Mouse (Mus musculus) fibroblast of lung, adult 2 months (primary cell): ENCODE results near the gene Gm17949.
"Not testable (repeated sequence)": the region's sequence is repeated elsewhere in the genome, so short reads cannot be mapped to it uniquely, and the experiment has no call there.

Source experiments
- DNase-seq: peaks from one replicate; pipeline ENCODE4 v3.0.0-alpha.2; 2011; ENCODE audit warnings: low read depth

The Gm17949 gene

GRCm38 (mm10) chr17:57047406-57047805, 36.1 kb downstream of the Gm17949 start:
- no peak for DNase-seq

GRCm38 (mm10) chr17:57048816-57049215, 37.5 kb downstream of the Gm17949 start:
- no peak for DNase-seq

- DNase-seq = not testable (repeated sequence)
Observed at GRCm38 (mm10) chr17:57051679-57052078, 40.4 kb downstream of the Gm17949 start.

GRCm38 (mm10) chr17:57056246-57056645, 45.0 kb downstream of the Gm17949 start:
- DNase-seq = no peak

GRCm38 (mm10) chr17:57058891-57059485, 47.7 kb downstream of the Gm17949 start, which contains the start of gene Crb3:
Gene Crb3 (plus strand): TSS chr17:57059105.
- no peak for DNase-seq

GRCm38 (mm10) chr17:57059486-57059977, 48.3 kb downstream of the Gm17949 start, which contains the start of gene Slc25a23:
Gene Slc25a23 (minus strand): TSS chr17:57059863.
- DNase-seq = no peak

- DNase-seq = peak; percentile 74
Observed at GRCm38 (mm10) chr17:57060231-57060801, 49.0 kb downstream of the Gm17949 start.

- no peak for DNase-seq
Observed at GRCm38 (mm10) chr17:57061069-57061468, 49.8 kb downstream of the Gm17949 start.

GRCm38 (mm10) chr17:57062011-57062521, 50.8 kb downstream of the Gm17949 start:
- no peak for DNase-seq

GRCm38 (mm10) chr17:57062548-57062947, 51.3 kb downstream of the Gm17949 start:
- no peak for DNase-seq

- DNase-seq = no peak
Observed at GRCm38 (mm10) chr17:57063031-57063430, 51.8 kb downstream of the Gm17949 start.

GRCm38 (mm10) chr17:57066908-57067307, 55.6 kb downstream of the Gm17949 start:
- DNase-seq = no peak

- no peak for DNase-seq
Observed at GRCm38 (mm10) chr17:57070272-57070671, 59.0 kb downstream of the Gm17949 start.

GRCm38 (mm10) chr17:57070699-57071098, 59.4 kb downstream of the Gm17949 start:
- DNase-seq = no peak
